Mouse (Mus musculus) kidney, postnatal 0 days (tissue): Measurements from ENCODE around the gene Aftph. TPM values are rescaled to one million over a fixed set of nuclear protein-coding genes. Genes with fewer than 3 reads are reported as not detected.
A peak's percentile ranks its signal among the peaks of the same experiment; 100 is the strongest.

Experiments
- ATAC-seq: fragments of 200-750 bp; cut with Nextera tagmentation; replicated peaks from 2 replicates; pipeline ENCODE4 v1.8.0; 2017; ENCODE audit warnings: low read depth, moderate number of reproducible peaks, moderate TSS enrichment, moderate library complexity; ENCODE audit not compliant: low FRiP score
- DNase-seq: peaks from one replicate; pipeline ENCODE4 v3.0.0-alpha.2; 2016; ENCODE audit warnings: low spot score
- H3K27ac ChIP-seq: fragments of 300-500 bp; sonication (generic); 2 replicates; pipeline ENCODE4 v1.5.1; 2014; ENCODE audit warnings: mild to moderate bottlenecking
- H3K27me3 ChIP-seq: fragments of 300-500 bp; sonication (generic); 2 replicates; pipeline ENCODE4 v1.6.1; 2014; ENCODE audit warnings: low read length, mixed read lengths; ENCODE audit not compliant: insufficient read depth
- H3K36me3 ChIP-seq: fragments of 300-500 bp; sonication (generic); 2 replicates; pipeline ENCODE4 v1.6.1; 2014; ENCODE audit warnings: low read length, mixed read lengths; ENCODE audit not compliant: insufficient read depth
- H3K4me1 ChIP-seq: fragments of 300-500 bp; sonication (generic); replicated peaks from 2 replicates; pipeline ENCODE4 v1.6.1; 2014; ENCODE audit warnings: antibody characterized with exemption, low read length, mixed read lengths; ENCODE audit not compliant: insufficient read depth
- H3K4me2 ChIP-seq: fragments of 300-500 bp; sonication (generic); 2 replicates; pipeline ENCODE4 v1.6.1; 2014; ENCODE audit warnings: mild to moderate bottlenecking, low read length, moderate library complexity, mixed read lengths
- H3K4me3 ChIP-seq: fragments of 300-500 bp; sonication (generic); replicated peaks from 2 replicates; pipeline ENCODE4 v1.5.1; 2014; ENCODE audit warnings: low read depth, low read length
- H3K9ac ChIP-seq: fragments of 300-500 bp; sonication (generic); 2 replicates; pipeline ENCODE4 v1.6.1; 2014; ENCODE audit warnings: low read depth, low read length
- H3K9me3 ChIP-seq: fragments of 300-500 bp; sonication (generic); replicated peaks from 2 replicates; pipeline ENCODE4 v1.6.1; 2016; ENCODE audit warnings: low read length, inconsistent platforms, mixed read lengths
- CTCF ChIP-seq: IDR thresholded peaks from 2 replicates; pipeline ENCODE4 v1.5.1; 2016; ENCODE audit warnings: antibody characterized with exemption, low read depth, mild to moderate bottlenecking, moderate library complexity
- WGBS: fragments of 180-500 bp; shearing (Covaris S2); extraction: QIAGEN DNeasy Blood & Tissue Kit; methylation state at CpG from one replicate; pipeline ENCODE4 v1.1.7; 2014; 5-methylcytosine and 5-hydroxymethylcytosine counted together
- polyA plus RNA-seq: library from polyadenylated mRNA; unstranded; fragments of >200 nt; fragmentation: Nextera tagmentation; extraction: Ambion mirVana; gene quantifications from 2 replicates; pipeline ENCODE4 v1.2.1, GENCODE M21; 2015

Gene Aftph
- polyA plus RNA-seq, 1 experiment from 2014 or later: 25.1 TPM

DNA sequence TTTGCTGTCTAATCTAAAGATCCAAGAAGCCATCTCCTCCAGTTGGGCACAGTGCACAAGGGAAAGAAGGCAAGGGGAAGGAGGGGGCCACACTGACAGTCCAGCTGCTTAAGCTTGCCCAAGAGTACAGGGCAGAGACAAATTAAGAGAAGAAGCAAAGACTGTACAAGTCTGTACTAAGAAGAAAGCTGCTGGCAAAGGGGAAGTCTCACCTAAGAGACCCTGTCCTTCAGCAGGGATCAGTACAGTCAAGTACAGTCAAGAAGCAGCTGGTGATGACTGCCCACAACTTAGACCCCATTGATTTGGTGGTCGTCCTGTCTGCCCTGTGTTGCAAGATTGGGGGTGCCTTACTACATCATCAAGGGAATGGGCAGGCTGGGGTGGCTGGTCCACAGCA lies 12.0 kb downstream of the Aftph start:
- 85% methylated on average over 1 of the region's 1 CpGs for WGBS
- peaks cover 9% of the 10 kb centered on the region; the same call in 1 of the 2 replicates for H3K4me1 ChIP-seq
- no peak overlapping the region for H3K9ac ChIP-seq
- no peak for TF ChIP-seq CTCF
- no peak overlapping the region for H3K4me2 ChIP-seq
- H3K9me3 ChIP-seq: no peaks in the 10 kb centered on the region
- no peaks in the 10 kb centered on the region for H3K27me3 ChIP-seq
- ATAC-seq (no peak), DNase-seq (no peak)
- no peak overlapping the region for H3K4me3 ChIP-seq
- no peak overlapping the region for H3K27ac ChIP-seq
- no peaks in the 10 kb centered on the region for H3K36me3 ChIP-seq

DNA sequence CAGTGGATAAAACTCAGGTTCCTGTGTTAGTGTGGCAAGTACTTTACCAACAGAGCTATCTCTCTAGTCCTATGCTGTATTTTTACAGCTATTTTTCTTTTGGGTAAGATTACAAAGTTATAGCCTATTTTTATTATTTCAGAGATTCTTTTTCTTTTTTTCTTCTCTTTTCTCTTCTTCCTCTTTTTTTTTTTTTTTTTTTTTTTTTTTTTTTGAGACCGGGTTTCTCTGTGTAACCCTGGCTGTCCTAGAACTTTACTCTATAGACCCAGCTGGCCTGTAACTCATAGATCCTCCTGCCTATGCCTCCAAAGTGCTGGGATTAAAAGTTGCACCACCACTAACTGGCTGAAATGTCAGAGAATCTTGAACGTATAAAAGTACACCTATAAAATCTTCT lies 13.3 kb downstream of the Aftph start:
- TF ChIP-seq CTCF: no peak
- ATAC-seq: no peak
- WGBS: 78% methylated on average over 2 of the region's 2 CpGs

DNA sequence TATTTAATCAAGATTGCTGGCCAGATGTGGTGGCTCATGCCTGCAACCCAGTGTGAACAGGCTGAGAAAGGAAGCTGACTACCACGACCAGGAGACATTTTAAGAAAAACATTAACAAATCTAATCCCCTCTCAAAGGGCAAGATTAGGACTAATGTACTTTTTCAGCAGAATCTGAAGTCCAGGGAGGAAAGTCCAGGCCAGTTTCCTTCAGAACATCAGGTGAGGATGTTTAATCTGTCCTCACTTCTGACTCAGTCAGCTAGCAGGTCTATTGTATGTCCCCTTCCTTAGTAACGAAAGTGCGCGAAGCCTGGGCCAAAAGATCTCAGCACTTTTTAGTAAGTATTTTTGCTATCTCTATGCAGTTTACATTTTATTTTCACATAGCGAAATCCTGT lies 17.8 kb downstream of the Aftph start:
- Histone ChIP-seq H3K9me3 (no peaks in the 10 kb centered on the region), H3K4me2 (no peak overlapping the region), H3K27ac (no peak overlapping the region), H3K4me3 (no peak overlapping the region), H3K9ac (no peak overlapping the region), H3K27me3 (no peaks in the 10 kb centered on the region), H3K4me1 (no peaks in the 10 kb centered on the region), H3K36me3 (no peaks in the 10 kb centered on the region)
- DNase-seq (peak; percentile 9), ATAC-seq (peak; percentile 43; the same call in 1 of the 2 replicates)
- TF ChIP-seq CTCF: no peak
- WGBS: 75% methylated on average over 5 of the region's 5 CpGs

More for the DNA sequence above, 13.3 kb downstream of the Aftph start:
- H3K9ac ChIP-seq: no peak overlapping the region
- H3K27ac ChIP-seq: no peak overlapping the region
- no peaks in the 10 kb centered on the region for H3K4me1 ChIP-seq
- H3K9me3 ChIP-seq: no peaks in the 10 kb centered on the region
- no peak overlapping the region for H3K4me2 ChIP-seq
- DNase-seq: no peak
- H3K36me3 ChIP-seq: no peaks in the 10 kb centered on the region
- no peaks in the 10 kb centered on the region for H3K27me3 ChIP-seq
- no peak overlapping the region for H3K4me3 ChIP-seq

DNA sequence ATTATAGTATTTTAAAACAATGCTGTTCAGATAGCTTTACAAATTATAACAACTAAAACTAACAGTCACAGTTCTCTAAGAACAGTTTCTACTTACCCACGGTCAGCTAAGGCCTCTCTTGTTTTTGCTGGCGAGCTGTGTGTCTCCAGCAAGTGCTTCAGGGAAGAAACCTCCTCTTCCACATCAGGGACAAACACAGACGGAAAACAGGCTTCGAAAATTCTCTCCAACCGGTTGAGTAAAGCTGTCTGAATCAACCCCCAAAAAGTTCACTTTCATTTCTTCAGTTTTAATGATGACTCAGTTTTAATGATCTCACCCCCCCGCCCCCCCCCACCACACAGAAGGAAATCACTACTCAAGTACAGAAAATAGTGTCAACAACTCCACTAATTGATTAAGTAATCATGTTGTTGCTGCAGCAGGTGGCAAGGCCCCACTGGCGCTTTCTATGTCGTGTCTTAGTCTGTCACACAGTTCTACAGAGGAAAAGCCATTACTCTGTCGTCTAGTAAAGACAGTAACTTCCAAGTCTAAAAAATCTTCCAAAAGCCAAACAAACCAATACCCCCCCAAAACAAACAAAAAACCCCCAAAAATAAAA lies 29.2 kb downstream of the Aftph start:
- no peak for TF ChIP-seq CTCF
- H3K36me3 ChIP-seq: no peaks in the 10 kb centered on the region
- DNase-seq (no peak), ATAC-seq (no peak)
- no peak overlapping the region for H3K9ac ChIP-seq
- no peak overlapping the region for H3K4me3 ChIP-seq
- H3K4me2 ChIP-seq: no peak overlapping the region
- H3K4me1 ChIP-seq: no peaks in the 10 kb centered on the region
- no peaks in the 10 kb centered on the region for H3K27me3 ChIP-seq
- WGBS: 76% methylated on average over 9 of the region's 9 CpGs
- H3K9me3 ChIP-seq: no peaks in the 10 kb centered on the region
- H3K27ac ChIP-seq: no peak overlapping the region

DNA sequence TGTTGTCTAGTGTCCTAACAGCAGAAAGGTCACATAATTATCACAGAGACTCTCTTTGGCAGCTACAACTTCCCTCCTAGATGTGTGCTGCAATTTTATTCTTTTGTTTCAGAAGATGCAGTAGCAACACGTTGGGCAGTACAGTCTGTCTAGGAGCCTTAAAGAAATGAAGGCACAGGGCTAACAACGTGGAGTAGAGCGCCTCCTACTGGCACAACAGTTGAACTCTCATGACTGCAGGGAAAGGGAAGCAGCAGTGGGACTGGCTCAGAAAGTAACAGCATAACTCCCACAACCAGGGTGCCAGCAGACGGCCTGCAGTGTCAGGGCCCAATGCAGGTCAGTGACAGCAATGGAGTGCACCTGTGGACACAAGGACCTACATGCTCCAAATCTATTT lies 50.4 kb downstream of the Aftph start:
- Histone ChIP-seq H3K4me3 (no peak overlapping the region), H3K9me3 (no peaks in the 10 kb centered on the region), H3K36me3 (0 out of 2 replicates have a peak, but pooled peaks cover 7% of the 10 kb centered on the region), H3K4me1 (no peaks in the 10 kb centered on the region), H3K27ac (no peak overlapping the region), H3K27me3 (no peaks in the 10 kb centered on the region), H3K9ac (no peak overlapping the region), H3K4me2 (no peak overlapping the region)
- DNase-seq (peak; percentile 90), ATAC-seq (no peak; the same call in 1 of the 2 replicates)
- TF ChIP-seq CTCF: peak; percentile 93
- 4% methylated on average over 4 of the region's 4 CpGs for WGBS

DNA sequence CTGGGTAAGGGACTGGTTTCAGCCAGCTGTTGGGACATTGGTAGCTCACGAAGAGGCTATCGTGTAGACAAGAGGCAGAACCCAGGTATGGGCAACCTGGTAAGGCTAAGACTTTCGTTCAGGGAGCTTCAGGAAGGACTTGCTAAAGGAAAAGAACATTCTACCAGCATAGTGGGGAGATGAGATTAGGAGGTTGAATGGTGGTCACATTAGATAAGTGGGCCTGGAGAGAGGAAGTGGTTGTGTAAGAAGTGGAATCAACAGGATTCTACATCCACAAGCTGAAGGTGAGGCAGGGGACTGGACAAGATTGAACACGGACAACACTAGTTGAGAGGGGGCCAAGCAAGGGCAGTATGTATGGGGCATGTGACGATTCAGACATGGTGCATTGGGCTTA lies 59.7 kb downstream of the Aftph start:
- H3K4me1 ChIP-seq: no peaks in the 10 kb centered on the region
- H3K27ac ChIP-seq: no peak overlapping the region
- H3K4me2 ChIP-seq: no peak overlapping the region
- H3K4me3 ChIP-seq: no peak overlapping the region
- 0 out of 2 replicates have a peak, but pooled peaks cover 6% of the 10 kb centered on the region for H3K36me3 ChIP-seq
- no peak for DNase-seq
- H3K27me3 ChIP-seq: no peaks in the 10 kb centered on the region
- ATAC-seq: no peak
- no peaks in the 10 kb centered on the region for H3K9me3 ChIP-seq
- TF ChIP-seq CTCF: no peak
- WGBS: 89% methylated on average over 5 of the region's 5 CpGs
- no peak overlapping the region for H3K9ac ChIP-seq

DNA sequence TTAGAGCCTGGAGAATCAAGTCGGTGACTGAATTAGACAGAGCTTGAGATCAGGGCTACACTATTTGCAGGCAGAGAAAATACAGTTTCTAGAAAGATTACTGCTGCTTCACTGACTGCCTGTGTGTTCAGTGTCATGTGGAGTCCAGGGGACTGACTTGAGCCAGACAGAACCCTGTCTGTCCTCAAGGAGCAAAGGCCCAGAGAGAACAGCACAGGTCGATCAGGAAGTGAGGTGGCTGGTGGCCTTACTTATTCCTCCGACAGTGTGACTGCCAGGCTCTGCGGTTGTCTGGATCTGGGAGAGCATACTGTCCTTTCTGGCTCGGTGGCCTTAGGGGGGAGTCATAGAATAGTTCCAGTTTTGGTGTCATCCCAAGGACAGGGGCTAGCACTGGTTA lies 60.6 kb downstream of the Aftph start:
- H3K4me1 ChIP-seq: no peaks in the 10 kb centered on the region
- 86% methylated on average over 5 of the region's 5 CpGs for WGBS

More for the DNA sequence above, 60.6 kb downstream of the Aftph start:
- no peak for DNase-seq
- H3K9ac ChIP-seq: no peak overlapping the region
- no peak for TF ChIP-seq CTCF
- H3K27me3 ChIP-seq: no peaks in the 10 kb centered on the region
- H3K4me2 ChIP-seq: no peak overlapping the region
- H3K4me3 ChIP-seq: no peak overlapping the region
- H3K9me3 ChIP-seq: no peaks in the 10 kb centered on the region
- no peak for ATAC-seq
- 0 out of 2 replicates have a peak, but pooled peaks cover 6% of the 10 kb centered on the region for H3K36me3 ChIP-seq
- H3K27ac ChIP-seq: no peak overlapping the region
